12 mouse cellular contexts compared by ENCODE assay signal in the genomic region with DNA sequence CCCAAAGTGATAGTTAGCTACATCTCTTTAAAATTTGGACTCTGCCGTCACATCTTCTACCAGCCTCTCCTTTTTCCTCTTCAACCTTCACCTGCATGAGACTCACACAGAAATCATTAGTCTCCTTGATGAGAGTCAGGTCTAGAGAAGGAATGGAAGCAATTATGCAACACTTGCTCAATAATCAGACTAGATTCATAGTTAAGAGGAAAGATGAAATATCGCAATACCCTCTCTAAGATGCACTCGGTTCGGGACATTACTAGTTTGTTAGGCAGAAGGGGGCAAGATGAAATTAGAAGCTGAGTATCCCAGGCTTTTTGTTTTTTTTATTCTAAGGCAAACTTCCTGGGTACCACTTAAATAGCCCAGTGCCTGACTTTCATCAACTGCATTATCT.
"Had no signal": no experiment of that assay in that cellular context is flagged by ENCODE, and none has a peak within 500 bp of the region (broad histone marks: within the 10 kb centered on the region; RNA-seq: fewer than 3 reads in every experiment).

No protein-coding gene starts in this region.

- DNase-seq: retina, postnatal 1 day; right cerebral cortex, adult 18-20 months; right cerebral cortex, postnatal 14 days; right cerebral cortex, postnatal 25 days; right cerebral cortex, postnatal 4 days; spleen, adult 18-20 months; thymus, adult 18-20 months; thymus, adult 2 months; thymus, postnatal 14 days; thymus, postnatal 25 days; thymus, postnatal 36 days; thymus, postnatal 4 days had no signal
